Mouse (Mus musculus) intestine, embryonic 16.5 days (tissue): ENCODE results near the gene Tppp. TPM values are rescaled to one million over a fixed set of nuclear protein-coding genes. Genes with fewer than 3 reads are reported as not detected.

Experiments
- ATAC-seq: fragments of 200-750 bp; cut with Nextera tagmentation; 2 replicates; pipeline ENCODE4 v1.8.0; 2017; ENCODE audit warnings: moderate TSS enrichment, moderate library complexity
- H3K27ac ChIP-seq: fragments of 300-500 bp; sonication (generic); 2 replicates; pipeline ENCODE4 v1.5.1; 2014; ENCODE audit warnings: mild to moderate bottlenecking, low read length
- H3K27me3 ChIP-seq: fragments of 300-500 bp; sonication (generic); replicated peaks from 2 replicates; pipeline ENCODE4 v1.6.1; 2014; ENCODE audit warnings: low read length, control low read depth, mixed read lengths; ENCODE audit not compliant: control insufficient read depth, insufficient read depth
- H3K36me3 ChIP-seq: fragments of 300-500 bp; sonication (generic); 2 replicates; pipeline ENCODE4 v1.6.1; 2014; ENCODE audit warnings: low read length, control low read depth; ENCODE audit not compliant: control insufficient read depth, insufficient read depth
- H3K4me1 ChIP-seq: fragments of 300-500 bp; sonication (generic); 2 replicates; pipeline ENCODE4 v1.6.1; 2014; ENCODE audit warnings: low read length, control low read depth, mixed read lengths; ENCODE audit not compliant: control insufficient read depth, insufficient read depth
- H3K4me2 ChIP-seq: fragments of 300-500 bp; sonication (generic); 2 replicates; pipeline ENCODE4 v1.6.1; 2014; ENCODE audit warnings: low read depth, low read length, control low read depth
- H3K4me3 ChIP-seq: fragments of 300-500 bp; sonication (generic); 2 replicates; pipeline ENCODE4 v1.5.1; 2014; ENCODE audit warnings: mild to moderate bottlenecking, low read length
- H3K9ac ChIP-seq: fragments of 300-500 bp; sonication (generic); 2 replicates; pipeline ENCODE4 v1.6.1; 2014; ENCODE audit warnings: low read depth, low read length
- H3K9me3 ChIP-seq: fragments of 300-500 bp; sonication (generic); 2 replicates; pipeline ENCODE4 v1.6.1; 2016; ENCODE audit warnings: low read length, control low read depth; ENCODE audit not compliant: control insufficient read depth
- WGBS: fragments of 180-500 bp; shearing (Covaris S2); extraction: QIAGEN DNeasy Blood & Tissue Kit; methylation state at CpG from one replicate; pipeline ENCODE4 v1.1.7; 2014; 5-methylcytosine and 5-hydroxymethylcytosine counted together
- polyA plus RNA-seq: library from polyadenylated mRNA; unstranded; fragments of >200 nt; fragmentation: Nextera tagmentation; extraction: Ambion mirVana; gene quantifications from 2 replicates; pipeline ENCODE4 v1.2.1, GENCODE M21; 2015

Tppp gene
- polyA plus RNA-seq, 1 experiment from 2014 or later: 2.7 TPM

DNA sequence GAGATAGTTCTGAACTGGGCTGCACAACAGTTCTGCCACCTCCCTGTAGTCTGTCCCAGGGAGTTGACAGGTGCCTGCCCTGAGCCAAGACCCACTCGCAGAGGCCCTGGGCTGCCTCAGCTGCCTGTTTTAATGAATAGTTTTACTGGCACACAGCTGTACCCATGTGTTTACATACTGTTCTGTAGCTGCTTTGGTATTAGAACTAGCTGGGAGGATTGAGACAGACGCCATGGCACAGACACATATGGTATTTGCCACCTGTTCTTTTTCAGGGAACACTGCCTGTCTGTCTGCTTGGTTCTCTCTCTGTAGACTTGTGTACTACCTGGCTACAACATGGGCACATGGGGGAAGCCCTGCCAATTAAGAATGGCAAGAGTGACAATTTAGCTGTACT is 25.5 kb downstream of the Tppp start:
- H3K4me3 ChIP-seq: no peak overlapping the region
- H3K9me3 ChIP-seq: no peaks in the 10 kb centered on the region
- H3K27ac ChIP-seq: no peak overlapping the region
- H3K4me2 ChIP-seq: no peak overlapping the region
- WGBS: 61% methylated on average over 2 of the region's 2 CpGs
- no peaks in the 10 kb centered on the region for H3K27me3 ChIP-seq
- no peaks in the 10 kb centered on the region for H3K4me1 ChIP-seq
- H3K9ac ChIP-seq: no peak overlapping the region
- 0 out of 2 replicates have a peak, but pooled peaks cover 4% of the 10 kb centered on the region for H3K36me3 ChIP-seq
- ATAC-seq: no peak

DNA sequence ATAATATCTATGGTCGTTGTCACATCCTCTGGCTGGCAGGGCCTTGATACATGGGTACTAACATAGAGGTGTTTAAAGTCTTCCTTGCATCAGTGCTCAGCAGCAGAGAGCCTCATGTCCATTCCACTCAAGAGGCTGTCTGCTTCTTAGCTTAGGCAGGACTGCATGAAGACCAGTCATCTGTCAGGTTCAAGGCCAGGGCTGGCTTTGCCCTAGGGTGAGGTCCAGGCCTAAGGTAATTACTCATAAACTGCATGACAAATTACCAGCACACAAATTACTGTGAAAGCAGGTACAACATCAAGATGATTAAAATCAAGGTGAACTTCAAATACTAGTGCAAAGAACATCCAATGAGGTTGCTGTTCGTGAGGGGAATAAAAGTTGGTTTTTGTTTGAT is 26.6 kb downstream of the Tppp start:
- Histone ChIP-seq H3K4me1 (no peaks in the 10 kb centered on the region), H3K4me3 (no peak overlapping the region), H3K27me3 (no peaks in the 10 kb centered on the region), H3K27ac (no peak overlapping the region), H3K4me2 (no peak overlapping the region), H3K9me3 (no peaks in the 10 kb centered on the region), H3K36me3 (0 out of 2 replicates have a peak, but pooled peaks cover 4% of the 10 kb centered on the region), H3K9ac (no peak overlapping the region)
- 88% methylated on average over 2 of the region's 2 CpGs for WGBS
- no peak for ATAC-seq

DNA sequence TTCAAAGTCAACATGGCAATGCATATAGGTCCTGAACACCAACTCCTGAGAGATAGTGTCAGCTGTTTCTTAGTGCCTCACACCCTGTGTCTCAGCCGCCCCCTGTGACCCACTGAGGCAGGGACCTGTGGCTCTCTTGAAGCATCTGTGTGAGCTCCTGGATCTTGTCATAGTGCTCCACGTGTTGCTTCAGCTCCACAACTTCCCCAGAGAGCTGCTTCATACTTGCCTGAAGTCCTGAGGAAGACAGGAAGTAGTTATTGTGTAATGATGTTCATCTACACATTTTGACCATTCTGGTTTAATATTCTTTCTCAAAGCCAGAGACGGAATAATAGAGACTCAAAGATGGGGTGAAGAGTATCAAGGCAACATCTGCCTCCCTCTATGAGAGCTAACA is 30.7 kb downstream of the Tppp start:
- Histone ChIP-seq H3K4me2 (no peak overlapping the region), H3K9me3 (no peaks in the 10 kb centered on the region), H3K4me3 (no peak overlapping the region), H3K27me3 (no peaks in the 10 kb centered on the region), H3K4me1 (no peaks in the 10 kb centered on the region), H3K9ac (no peak overlapping the region), H3K27ac (no peak overlapping the region), H3K36me3 (0 out of 2 replicates have a peak, but pooled peaks cover 4% of the 10 kb centered on the region)
- ATAC-seq: no peak
- WGBS: 94% methylated on average over 3 of the region's 3 CpGs

DNA sequence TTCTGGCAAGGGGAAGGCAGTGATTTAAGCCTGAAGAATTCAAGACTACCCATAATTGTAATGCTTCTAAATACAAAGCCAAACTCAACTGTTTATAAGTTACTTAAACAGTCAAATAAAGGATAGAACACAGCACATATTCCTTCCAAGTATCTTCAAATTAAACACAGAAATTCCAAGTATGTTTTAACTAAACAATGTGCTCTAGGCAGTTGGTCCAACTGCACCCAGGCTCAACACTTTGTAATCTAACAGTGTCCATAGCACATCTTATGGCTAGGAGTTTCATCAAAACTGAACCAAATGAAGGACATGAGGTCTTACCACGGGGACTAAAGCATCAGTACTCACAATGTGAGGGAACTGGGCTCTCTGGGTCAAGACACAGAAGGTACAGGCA is 47.0 kb downstream of the Tppp start:
- no peak overlapping the region for H3K9ac ChIP-seq
- no peak overlapping the region for H3K4me2 ChIP-seq
- ATAC-seq: peak; percentile 66; the same call in 1 of the 2 replicates
- no peaks in the 10 kb centered on the region for H3K27me3 ChIP-seq
- no peaks in the 10 kb centered on the region for H3K9me3 ChIP-seq
- peak overlapping the region; percentile 70 for H3K27ac ChIP-seq
- no peak overlapping the region for H3K4me3 ChIP-seq
- WGBS: 64% methylated on average over 1 of the region's 1 CpGs
- peaks cover 4% of the 10 kb centered on the region for H3K36me3 ChIP-seq
- no peaks in the 10 kb centered on the region; the same call in 1 of the 2 replicates for H3K4me1 ChIP-seq

DNA sequence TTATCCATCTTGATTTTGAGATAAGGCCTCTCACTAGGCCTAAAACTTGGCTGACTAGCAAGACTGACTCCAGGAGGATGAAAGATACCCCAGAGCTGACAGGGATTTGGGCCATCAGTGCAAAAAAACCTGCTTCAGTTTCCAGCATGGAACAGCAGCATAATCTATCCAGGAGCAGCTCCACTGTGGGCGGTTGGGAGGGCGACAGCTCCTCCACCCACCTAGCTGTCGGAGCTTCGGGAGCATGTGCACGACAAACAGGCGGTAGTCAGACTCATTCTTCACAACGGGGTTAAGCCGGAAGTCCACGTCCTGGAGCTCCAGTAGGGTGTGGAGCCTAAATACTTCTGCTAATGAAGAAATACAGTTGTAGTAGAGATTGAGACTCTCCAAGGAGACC is 48.9 kb downstream of the Tppp start:
- no peak for ATAC-seq

DNA sequence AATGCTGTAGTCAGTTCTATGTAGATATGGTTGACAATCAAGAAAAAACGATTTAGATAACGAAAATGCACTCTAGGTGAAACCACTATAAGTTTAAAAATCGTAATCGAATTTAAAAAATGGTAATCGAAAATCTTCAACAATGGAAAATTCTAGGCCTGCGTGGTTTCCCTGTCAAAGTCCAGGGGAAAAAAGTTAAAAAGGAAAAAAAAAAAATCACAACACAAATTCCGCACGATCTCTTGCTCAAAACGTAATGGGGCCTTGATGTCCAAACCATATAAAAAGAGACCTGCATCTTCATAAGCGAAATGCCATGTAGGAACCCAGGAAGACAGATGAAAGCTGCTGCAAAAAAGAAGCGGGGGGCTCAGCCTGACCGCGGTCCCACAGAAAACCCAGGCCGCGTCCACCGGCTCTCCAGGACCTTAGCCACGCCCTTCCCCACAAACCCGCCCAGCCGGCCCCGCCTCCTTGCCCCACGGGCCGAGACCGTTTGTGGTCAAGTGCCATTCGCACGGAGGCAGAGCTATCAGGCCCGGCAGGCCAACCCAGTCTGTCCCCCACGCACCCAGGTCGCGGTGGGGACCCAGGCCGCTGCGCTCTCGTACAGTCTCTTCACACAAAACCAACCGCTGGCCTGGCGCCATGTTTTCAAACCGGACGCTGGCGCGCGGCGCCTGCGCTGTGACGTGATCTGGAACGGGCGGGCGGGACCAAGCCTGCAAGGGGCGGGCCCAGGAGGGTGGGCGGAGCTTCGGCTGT is 52.6 kb downstream of the Tppp start, which contains the start of gene Cep72:
Gene Cep72, minus strand, starts transcription at position 687 of the 765 bp plus-strand sequence.
- peak within 1 kb of the TSS; percentile 63 for H3K4me2 ChIP-seq
- peak within 1 kb of the TSS; percentile 93 for H3K27ac ChIP-seq
- no peaks in the 10 kb centered on the region for H3K9me3 ChIP-seq
- peak; percentile 98 for ATAC-seq
- 3% methylated on average over 48 of the region's 48 CpGs for WGBS
- peaks cover 4% of the 10 kb centered on the region; the same call in 1 of the 2 replicates for H3K36me3 ChIP-seq
- no peaks in the 10 kb centered on the region; the same call in 1 of the 2 replicates for H3K4me1 ChIP-seq
- H3K9ac ChIP-seq: peak within 1 kb of the TSS; percentile 94
- peak within 1 kb of the TSS; percentile 91 for H3K4me3 ChIP-seq
- no peaks in the 10 kb centered on the region for H3K27me3 ChIP-seq

More for the DNA sequence above, 48.9 kb downstream of the Tppp start:
- Histone ChIP-seq H3K4me1 (no peaks in the 10 kb centered on the region; the same call in 1 of the 2 replicates), H3K9me3 (no peaks in the 10 kb centered on the region), H3K27me3 (no peaks in the 10 kb centered on the region), H3K9ac (no peak overlapping the region), H3K4me2 (no peak overlapping the region), H3K36me3 (peaks cover 4% of the 10 kb centered on the region; the same call in 1 of the 2 replicates), H3K27ac (no peak overlapping the region), H3K4me3 (no peak overlapping the region)
- 89% methylated on average over 9 of the region's 9 CpGs for WGBS

DNA sequence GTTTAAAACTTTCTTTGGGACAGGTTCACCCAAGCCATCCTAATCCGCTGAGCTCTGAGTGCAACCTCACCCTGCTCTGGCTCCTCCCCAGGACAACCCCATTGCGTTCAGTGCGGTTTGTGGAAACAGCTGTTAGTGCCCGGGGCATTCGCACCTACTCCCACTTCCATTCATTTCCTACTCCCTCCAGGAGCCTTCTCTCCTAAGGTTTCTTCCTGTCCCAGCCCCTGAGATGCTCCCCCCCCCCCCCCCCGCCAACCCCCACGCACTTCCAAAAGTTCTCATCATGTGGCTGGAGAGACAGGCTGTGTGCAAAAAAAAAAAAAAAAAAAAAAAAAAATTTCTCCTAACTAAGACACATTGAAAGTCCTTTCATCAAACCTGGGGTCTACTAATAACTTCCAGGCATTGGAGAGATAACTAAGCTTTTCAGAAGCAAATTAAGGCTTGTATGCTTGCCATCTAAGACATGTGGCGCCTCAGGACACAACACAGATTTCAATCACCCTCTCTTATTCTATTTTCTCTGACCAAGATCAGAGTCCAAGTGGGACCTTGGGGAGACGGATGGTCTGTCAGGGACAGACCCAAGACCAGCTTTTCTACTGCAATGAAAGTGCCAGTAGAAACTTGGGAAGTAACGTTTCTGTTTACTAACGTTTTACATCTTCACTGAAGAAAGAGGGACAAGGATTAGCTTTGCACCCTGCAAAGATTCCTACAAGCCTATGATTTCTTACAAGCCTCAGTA is 53.3 kb downstream of the Tppp start:
- peak overlapping the region; percentile 94 for H3K9ac ChIP-seq
- no peaks in the 10 kb centered on the region; the same call in 1 of the 2 replicates for H3K4me1 ChIP-seq
- H3K27ac ChIP-seq: no peak overlapping the region
- 30% methylated on average over 10 of the region's 11 CpGs for WGBS
- H3K36me3 ChIP-seq: peaks cover 4% of the 10 kb centered on the region; the same call in 1 of the 2 replicates
- no peaks in the 10 kb centered on the region for H3K9me3 ChIP-seq
- no peak for ATAC-seq
- H3K4me2 ChIP-seq: peak overlapping the region; percentile 63
- no peaks in the 10 kb centered on the region for H3K27me3 ChIP-seq
- peak overlapping the region; percentile 91 for H3K4me3 ChIP-seq

DNA sequence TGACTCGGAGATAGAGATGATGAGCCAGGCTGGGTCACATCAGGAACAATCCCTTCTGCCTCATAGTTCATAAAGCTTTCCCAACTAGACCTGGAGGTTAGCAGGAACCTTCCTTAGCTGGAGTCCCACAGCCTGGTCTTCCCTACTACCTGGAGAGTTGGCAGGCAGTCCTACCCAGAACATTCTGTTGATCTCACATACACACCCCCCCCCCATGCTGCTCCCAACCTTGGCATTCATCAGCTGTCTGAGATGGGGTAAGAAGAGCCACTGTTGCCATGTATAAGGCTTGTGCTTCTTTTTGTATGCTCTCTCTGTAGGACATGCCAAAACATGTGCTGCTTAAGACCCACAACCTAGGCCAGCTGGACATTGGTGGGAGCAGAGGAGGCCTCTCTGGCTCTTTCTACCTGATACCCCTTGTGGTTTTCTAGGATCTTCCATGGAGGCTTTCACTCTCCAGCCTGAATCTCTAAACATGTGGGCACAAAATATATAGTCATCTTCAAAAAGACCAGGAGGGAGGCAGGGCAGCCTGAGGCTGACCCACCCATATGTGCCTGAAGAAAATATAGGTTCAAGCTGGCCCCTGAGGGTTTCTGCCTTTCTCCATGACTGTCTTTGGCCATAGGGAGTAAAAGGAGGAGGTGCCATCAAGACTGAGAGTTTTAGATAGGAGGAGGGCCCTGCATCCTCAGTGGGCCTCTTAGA is 54.3 kb downstream of the Tppp start:
- no peak for ATAC-seq
- Histone ChIP-seq H3K4me1 (no peaks in the 10 kb centered on the region; the same call in 1 of the 2 replicates), H3K27ac (no peak overlapping the region), H3K9ac (no peak overlapping the region), H3K4me2 (no peak overlapping the region), H3K27me3 (no peaks in the 10 kb centered on the region), H3K36me3 (no peaks in the 10 kb centered on the region), H3K9me3 (no peaks in the 10 kb centered on the region), H3K4me3 (no peak overlapping the region)
- 83% methylated on average over 1 of the region's 1 CpGs for WGBS

DNA sequence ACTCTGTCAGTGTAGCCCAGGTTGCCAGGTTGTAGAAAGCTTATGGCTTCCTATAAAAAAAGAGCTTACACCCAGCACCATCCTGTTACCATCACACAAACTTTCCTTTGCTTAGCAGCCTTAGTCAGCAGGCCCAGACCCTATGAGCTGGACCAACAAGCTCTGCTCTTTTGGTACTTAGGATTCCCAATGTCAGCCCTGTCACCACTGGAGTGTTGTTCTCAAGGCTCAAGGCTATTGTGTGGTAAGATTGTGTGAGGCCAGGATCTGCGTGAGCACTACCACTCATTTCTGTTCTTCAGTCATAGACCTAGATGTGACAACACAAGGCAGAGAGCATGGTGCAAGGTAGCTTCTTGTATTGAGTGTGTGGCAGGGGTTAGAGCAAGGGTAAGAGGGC is 57.4 kb downstream of the Tppp start:
- Histone ChIP-seq H3K9ac (no peak overlapping the region), H3K27ac (no peak overlapping the region), H3K4me1 (no peaks in the 10 kb centered on the region), H3K36me3 (no peaks in the 10 kb centered on the region), H3K9me3 (no peaks in the 10 kb centered on the region), H3K4me3 (no peak overlapping the region), H3K27me3 (no peaks in the 10 kb centered on the region), H3K4me2 (no peak overlapping the region)
- no peak for ATAC-seq
- WGBS: 95% methylated on average over 1 of the region's 1 CpGs
